Mouse (Mus musculus) gastrocnemius, adult 18-20 months (tissue): ENCODE results near the gene Slc6a9. TPM values are rescaled to one million over a fixed set of nuclear protein-coding genes. Genes with fewer than 3 reads are reported as not detected.

Experiments
- DNase-seq: peaks from one replicate; pipeline ENCODE4 v3.0.0; 2021; ENCODE audit warnings: low spot score
- total RNA-seq, 2 experiments: library from RNA; stranded (reverse); gene quantifications; 2 replicates each; pipeline ENCODE4 v1.2.3; 2021

Slc6a9 gene
- total RNA-seq, 2 experiments from 2014 or later, result 5.7 to 6.0 TPM

DNA sequence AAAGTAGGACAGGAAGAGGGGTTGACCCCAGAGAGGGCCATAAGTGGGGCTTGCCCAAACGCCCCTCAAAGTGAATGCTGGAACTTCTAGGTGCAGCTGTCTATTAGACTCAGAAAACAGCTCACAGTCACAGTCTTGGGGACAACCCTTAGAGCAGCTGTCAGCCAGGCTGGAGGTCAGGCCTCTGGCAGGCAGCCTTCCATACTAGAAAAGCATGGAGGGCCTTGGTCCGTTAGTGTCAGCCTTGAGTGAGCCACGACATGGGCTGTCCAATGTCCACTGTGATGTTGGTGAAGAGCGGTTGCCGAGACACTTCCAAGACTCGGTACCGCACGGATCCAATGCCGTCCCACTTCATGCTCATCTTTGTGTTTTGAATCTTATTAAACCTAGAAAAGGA is 39.3 kb downstream of the Slc6a9 start:
- DNase-seq, result no peak

DNA sequence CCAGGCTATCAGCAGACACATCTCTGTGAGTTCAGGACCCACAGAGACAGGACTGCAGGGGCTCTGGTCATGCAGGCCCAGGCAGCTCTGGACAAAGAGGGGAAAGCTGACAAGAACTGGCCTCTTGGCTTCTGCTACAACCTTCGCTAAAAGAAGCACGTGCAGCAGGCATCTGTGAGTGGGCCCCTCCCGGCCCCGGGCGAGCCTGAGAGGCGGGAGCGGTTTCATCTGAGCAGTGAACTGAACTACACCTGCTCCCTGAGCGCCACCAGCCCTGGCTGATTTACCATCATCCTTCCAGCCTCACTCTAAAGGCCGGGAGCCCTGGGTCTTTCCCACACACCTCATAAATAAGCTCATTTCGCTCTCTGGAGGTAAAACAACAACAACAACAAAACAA is 44.0 kb downstream of the Slc6a9 start:
- DNase-seq, result no peak

DNA sequence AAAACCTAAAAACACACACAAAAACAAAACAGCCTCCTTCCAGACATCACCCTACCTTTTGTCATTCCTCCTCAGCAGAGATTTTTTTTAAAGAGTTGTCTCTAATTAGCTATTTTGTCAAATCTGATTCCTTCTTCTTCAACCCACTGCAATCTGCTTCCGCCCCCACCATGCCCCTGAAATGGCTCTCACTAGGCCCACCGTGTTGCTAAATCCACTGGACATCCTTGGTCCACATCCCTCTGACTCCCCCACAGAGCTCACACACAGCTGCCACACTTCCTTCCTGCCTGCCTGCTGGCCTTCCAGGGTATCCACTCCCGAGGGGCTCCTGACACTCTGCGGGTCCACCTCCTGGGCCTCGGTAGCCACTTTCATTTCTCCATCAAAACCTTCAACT is 44.4 kb downstream of the Slc6a9 start:
- no peak for DNase-seq

DNA sequence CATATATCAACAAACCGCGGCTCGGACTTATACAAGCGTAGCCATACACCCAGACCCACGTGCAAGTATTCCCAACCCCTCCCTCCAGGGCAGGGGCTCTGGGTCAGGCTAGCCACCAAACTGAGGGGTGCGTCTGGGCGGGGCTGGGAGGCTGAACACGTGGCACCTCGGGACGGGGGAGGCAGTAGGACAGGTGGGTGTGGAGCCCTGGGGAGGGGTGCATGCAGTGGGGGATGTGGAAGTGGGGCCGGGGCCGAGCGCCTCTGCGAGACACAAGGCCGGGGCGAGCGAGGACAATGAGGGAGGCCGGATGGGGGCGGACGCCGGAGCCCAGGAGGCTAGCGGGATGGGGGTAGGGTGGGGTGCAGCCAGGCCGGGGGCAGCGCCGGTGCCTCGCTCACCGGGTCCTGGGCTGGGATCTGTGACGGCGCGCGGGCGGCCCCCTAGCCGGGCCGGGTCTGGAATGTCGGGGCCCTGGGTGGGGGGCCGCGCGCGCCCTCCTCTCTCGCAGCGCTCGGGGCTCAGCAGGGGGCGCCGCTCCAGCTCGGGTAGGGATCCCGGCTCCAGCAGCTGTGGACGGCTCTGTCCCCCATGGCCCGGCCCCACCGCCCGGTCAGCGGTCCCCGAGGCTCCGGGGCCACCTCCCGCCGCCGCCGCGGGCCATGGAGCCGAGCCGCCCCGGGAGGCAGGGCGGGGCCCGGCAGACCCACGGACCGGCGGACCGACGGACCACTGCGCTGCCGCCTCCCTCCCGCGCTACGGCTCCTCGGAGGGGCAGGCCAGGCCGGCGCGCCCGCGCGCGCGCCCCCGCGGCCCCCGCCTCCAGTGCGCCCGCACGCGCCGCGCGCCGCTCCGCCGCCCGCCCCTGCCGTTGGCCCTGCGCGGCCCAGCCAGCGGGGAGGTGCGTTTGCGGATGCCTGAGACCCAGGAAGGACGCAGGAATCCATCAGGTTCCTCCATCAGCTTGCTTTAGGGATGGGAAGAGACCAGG is 48.7 kb downstream of the Slc6a9 start, which contains the start of gene B4galt2:
Gene B4galt2 (minus strand): TSS at position 787 of the 991 bp plus-strand sequence.
- no peak for DNase-seq

DNA sequence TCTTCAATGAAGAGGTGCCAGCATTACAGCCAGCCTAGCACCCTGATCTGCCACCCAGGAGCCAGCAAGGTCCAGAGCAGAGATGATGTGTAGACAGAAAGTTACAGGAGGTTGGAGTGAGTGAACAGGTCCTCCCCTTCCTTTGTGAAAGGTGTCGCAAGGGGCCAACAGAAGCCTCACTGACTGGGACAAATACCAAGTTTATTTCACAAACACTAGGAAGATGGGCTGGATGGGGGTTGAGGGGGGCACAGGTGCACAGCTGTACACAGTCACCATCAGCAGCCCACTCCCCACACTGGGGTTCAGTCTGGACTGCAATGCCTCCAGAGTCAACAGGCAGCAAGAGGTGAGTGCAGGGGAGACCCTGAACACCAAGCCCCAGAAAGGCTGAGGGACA is 49.8 kb downstream of the Slc6a9 start:
- DNase-seq, result no peak

DNA sequence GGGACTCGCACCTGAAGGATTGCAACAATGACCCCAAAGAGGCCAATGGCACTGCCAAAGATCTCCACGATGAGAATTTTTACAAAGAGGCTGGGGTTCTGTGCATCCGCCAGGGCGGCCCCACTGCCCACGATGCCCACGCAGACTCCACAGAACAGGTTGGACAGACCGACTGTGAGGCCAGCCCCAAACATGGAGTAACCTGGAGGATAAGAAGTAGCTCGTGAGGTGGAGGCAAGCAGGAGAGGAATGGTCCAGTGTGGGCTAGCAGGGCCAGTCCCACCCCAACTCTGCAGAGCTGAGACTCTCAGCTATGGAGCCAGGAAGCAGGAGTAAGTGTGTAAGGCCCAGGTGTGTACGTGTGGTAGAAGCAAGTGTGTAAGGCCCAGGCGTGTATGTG is 50.8 kb downstream of the Slc6a9 start:
- no peak for DNase-seq

DNA sequence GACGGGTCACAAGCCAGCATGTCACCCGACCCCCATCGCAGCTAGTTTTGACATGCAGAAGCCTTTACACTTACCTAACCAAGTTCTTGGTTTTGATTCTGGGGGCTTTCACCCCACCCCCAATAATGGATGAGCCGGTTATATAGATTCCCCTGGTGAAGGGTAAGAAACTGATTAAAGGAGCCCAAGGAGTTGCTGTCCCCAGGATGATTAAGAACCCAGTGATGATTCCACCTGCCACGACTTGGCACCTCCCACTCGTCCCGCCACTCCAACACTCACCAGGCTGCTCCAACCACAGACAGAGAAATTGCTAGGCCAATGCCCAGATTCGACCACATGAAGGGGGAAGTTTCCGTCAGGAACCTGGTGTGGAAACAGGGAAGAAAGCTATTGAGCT is 51.7 kb downstream of the Slc6a9 start:
- no peak for DNase-seq

DNA sequence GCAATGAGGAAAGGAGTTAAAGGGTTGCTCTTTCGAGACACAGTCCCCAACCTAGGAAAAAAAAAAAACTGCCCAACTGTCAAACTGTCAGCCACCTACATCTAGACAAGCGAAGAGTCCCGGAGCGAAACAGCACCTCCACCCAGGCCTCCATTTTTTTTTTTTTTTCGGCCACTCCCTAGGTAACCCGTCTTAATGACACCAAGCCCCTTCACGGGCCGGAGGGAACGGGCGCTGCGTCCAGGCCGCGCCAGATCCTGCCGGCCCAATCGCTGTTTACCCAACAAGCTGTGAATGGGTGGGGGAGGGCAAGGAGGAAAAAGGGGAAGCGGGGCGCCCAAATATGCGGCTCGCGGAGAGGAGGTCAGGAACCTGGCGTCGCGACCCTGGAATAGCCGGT is 52.3 kb downstream of the Slc6a9 start:
- no peak for DNase-seq

DNA sequence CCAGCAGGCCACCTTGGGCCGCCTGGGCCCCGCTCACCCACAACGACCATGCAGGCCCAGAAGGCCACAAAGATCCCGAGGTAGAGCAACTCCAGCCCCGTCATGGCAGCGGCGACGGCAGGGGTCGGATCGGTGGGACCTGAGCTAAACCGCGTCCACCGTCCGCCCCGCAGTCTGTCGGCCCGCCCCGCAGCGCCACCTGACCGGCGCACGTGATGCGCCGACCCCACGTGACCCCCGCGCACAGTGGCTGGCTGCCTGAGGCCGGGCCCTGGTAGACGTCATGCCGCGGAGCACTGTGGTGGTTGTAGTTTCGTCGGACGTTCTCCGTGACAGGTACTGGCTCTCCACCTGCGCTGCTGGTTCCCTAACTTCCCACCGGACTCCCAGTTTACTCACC is 52.8 kb downstream of the Slc6a9 start, which contains the start of gene Atp6v0b:
Gene Atp6v0b (minus strand): TSS at position 201 of the 400 bp plus-strand sequence.
- DNase-seq, result peak; percentile 94

DNA sequence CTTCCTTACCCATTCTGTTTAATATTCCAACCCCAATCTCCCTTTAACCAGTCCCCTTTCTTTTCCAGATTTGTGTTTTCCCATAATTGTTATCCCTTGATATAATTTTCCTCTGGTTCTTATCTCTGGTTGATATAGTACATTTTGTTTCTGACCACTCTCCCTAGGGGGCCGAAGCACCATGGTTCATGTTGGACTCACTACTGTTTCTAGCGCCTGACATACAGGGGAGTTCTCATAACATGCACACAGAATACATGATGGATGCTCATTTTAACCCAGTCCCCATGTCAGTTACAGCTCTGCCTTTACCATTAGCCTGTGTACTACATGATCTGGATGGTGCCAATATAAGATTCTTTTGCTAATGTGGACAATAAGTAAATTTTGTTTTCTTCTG is 53.6 kb downstream of the Slc6a9 start:
- DNase-seq, result no peak

DNA sequence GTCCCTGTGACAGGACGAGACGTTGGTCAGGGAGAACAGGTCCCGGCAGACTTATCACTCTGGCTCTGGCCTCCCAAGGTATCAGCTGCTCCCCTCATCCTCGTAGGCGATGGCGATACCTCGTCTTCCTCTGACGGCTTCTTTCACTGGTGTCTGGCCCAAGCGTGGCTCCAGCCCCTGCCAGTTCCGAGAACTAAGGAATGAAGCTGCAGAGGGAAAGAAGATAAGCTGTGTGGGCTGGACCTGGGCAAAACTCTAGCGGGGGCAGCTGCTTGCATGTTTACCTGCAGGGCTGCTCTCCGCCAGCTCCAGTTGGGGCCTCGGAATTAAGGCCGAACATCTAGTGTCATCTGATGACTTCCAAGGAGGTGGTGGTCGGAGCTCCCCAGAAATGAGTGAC is 55.2 kb downstream of the Slc6a9 start:
- no peak for DNase-seq

DNA sequence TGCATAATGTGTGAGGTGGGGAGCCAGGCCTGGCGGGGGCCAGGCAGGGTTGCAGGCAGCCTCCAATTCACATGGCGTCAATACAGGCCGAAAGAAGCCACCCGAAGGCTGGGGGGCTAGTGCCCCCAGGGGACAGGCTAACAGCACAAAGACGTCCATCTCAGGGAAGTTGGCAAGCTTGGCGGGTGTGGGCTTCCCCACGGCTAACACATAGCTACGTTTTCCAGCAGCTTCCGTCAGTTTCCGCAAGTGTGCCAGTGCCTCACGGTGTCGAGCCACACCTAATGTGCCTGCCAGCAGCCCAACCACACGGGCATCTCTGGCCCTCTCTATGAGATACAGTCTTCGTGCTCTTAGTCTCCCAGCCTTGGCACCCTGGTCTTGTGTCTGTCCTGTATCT is 55.7 kb downstream of the Slc6a9 start:
- DNase-seq, result no peak

DNA sequence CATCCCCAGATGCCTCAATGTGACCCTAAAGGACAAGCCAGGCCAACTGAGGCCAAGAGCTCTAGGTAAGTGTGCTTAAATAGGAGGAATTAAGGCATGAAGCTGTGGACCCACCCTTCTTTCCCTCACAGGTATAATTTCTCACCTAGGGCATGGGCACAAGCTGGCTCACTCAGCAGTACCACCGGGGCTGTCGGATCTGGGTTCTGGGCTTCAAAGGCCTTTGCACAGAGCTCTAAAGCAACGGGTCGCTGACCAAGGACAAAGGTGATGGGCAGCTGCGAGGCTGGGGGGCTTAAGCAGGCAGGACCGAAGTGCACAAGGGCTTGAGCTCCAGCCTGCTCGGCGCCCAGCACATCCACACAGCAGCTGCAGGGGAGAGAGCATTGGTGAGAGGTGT is 56.4 kb downstream of the Slc6a9 start:
- DNase-seq, result no peak

DNA sequence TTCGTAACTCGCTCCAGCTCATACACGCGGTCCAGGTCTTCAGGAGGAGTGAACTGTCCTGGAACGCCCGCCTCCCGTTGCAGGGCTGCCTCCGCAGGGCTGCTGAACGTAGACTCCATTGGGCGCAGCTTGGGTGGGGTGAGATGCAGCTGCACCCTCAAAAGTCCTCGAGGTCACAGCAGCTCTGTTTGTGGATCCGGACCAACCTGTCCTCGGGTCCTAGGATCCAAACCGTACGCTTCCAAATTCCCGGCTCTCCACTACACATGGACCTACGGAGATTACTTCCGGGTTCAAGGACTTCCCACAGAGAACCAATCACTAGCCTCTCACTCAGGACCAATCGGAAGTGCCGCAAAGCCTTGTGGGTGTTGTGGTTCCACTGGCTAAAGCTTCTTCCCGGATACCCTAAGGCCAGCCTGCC is 57.4 kb downstream of the Slc6a9 start, which contains the start of gene Dph2:
Gene Dph2 (minus strand): TSS at position 295 of the 424 bp plus-strand sequence.
- DNase-seq, result peak; percentile 88

DNA sequence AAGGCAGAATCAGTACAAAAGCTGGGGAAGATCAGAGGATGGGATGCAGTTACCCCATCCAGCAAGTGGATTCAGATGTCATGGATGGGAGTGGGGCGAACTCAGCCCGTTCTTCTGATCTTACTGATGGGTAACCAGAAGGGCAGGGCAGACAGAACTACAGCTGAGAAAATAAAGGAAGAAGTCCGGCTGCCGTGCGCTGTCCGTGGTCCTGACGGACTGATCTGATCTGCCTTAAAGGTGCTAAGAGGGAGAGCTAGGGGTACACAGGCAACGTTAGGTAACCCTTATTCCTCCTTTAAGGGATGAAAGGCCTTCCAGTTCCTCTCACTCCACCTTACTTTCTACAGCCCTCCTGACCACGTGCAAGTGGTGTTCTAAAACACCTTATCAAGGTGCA is 59.1 kb downstream of the Slc6a9 start:
- no peak for DNase-seq

DNA sequence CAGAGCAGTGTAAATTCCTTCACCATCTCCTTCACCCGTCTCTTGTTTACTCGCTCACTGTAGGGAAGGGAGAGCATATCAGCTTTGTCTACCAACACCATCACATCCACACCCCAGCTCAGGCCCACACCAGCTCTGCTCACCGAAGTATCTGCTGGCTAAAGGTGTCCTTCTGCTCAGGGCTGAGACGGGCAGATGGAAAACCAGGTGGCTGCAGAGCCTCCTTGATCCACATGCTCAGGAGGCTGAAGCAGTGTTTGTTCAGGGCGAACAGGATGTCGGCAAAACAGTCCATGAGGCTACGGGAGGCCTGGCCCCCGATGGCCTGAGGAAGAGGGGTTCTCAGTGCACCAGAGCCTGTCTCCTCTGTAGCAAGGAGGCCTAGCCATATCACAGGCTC is 60.3 kb downstream of the Slc6a9 start:
- no peak for DNase-seq

DNA sequence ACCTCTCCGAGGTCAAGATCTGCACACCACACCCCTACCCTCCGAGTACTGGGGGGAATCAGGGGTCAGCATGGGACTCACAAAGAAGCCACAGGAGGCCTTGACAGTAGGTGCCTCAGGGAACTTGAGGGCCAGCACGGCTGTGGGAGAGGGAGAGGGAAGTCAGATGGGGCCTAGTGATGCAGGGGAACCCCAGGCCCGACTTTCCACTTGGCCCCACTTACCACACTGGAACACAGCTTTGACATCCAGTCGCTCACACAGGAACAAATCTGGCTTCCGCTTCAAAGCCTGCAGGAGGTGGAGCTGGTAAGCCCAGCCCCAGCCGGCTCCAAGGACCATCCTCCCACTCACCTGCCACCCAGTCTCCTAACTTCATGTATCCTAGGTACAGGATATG is 61.0 kb downstream of the Slc6a9 start:
- no peak for DNase-seq

DNA sequence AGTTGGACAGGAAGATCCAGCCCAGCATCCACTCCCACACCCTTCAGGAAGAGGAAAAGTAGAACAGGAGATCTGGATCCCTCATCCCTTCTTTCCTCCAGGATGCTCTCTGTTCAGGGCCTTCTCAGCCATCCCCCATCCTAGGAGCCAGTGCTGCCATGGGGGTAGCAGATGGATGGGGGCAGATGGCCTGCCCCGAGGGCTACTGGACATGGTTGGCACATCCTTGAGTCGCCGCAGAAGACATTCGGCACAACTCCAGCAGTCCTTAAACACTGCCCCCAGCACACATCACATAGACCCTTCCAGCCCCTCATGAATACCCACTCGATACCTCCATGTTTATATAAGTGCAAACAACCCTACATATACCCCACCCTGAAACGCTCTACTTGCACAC is 61.7 kb downstream of the Slc6a9 start:
- DNase-seq, result no peak

DNA sequence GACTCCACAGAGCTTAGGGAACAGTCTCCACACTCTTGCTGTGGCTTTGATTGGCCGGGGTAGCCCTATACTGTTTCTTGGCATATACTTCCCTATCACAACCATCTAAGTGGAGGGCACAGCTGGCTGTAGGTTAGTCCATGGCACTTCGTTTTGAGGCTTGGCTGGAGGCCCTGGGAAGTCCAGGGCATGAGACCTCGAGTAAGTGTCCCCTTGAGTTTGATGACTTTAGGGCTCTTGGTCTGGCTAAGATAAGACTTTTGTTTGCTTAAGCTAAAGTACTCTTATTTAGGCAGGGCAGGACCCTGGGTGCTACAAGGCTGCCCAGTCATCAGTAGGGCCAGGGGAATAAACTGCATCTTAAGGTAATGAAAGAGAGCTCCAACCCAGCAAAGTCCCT is 63.8 kb downstream of the Slc6a9 start:
- DNase-seq, result no peak

DNA sequence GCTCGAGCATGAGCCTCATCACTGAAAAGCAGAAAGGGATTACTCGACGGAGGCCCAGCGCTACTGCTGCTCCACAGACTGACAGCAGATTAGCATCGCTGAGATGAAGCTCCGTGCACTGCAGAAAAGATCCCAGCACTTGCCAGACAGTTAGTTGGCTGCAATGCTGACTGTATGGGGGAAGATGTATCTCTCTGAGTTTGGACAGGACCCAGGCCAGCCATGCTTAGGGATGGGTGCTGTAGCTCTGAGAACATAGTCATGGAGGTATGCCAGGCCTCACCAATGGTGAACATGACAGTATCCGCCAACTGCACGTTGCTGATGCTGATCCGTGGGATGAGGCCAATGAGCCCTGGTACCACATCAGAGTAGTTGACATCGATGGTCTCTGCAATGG is 69.8 kb downstream of the Slc6a9 start:
- no peak for DNase-seq

DNA sequence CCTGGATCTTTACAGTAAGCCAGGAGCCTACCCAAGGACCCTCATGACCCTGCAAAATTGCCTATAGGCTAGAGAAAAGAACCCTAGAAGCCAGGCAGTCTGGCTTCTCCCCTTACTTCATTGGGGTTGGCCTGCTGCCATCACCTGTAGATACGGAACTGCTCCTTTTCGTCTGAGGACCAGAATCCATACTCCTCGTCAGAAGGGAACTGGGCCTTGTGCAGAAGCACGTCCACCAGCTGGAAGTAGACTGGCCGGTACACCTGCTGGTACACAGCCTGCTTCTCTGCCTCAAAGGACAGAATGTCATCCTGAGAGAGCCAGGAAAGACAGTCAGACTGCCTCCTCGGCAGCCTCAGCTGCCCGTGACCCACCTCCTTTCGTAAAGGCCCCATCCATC is 70.5 kb downstream of the Slc6a9 start:
- DNase-seq, result no peak

DNA sequence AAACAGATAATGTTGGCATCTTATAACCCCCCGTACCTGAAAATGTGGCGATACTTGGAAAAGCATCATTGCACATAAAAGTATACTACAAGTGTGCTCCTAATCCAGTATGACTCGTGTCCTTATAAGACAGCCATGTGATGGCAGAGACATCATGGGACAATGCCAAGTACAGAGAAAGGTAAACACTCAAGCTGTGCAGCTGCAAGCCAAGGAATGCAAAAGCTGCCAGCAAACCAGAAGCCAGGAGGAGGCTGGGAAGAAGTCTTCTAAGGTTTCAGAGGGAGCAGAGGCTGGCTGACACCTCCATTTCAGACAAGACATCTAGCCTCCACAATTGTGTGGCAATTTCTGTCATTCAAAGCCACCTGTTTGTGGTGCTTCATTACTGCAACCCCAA is 71.9 kb downstream of the Slc6a9 start:
- peak; percentile 84 for DNase-seq

DNA sequence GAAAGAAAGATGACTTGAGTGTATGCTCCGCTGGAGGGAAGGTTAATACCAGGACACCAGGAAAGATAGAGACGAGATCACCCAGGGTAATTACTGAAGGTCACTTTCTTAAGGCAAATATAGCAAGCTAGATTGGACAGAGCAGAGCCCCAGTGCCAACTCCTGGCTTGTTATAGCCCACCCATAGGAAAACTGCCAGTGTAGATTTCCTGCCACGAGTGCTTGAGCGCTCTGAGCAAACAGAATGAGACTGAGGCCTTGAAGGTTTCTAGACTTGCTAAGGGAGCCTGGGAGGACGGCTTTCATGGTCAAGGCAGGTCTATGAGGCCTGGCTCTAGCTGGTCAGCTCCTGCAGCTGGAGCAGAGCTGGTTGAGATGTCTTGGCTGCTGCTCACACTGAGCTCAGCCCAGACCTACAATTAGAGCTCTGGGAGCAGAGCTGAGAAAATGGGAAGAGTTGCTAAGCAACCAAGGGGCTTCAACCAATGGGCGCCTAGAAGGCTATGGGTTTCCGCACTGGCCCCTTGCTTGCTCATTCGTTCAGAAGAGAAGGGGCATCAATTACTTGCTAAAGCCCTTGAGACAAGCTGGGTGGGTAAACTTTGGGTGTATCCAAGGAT is 74.6 kb downstream of the Slc6a9 start:
- DNase-seq, result no peak
